Mouse (Mus musculus) left cerebral cortex, postnatal 4 days (tissue): ENCODE measurements around the gene Ccdc65. TPM values are rescaled to one million over a fixed set of nuclear protein-coding genes. Genes with fewer than 3 reads are reported as not detected.

Experiments
- total RNA-seq, 2 experiments: library from RNA; stranded (reverse); gene quantifications; 2 replicates each; pipeline ENCODE4 v1.2.3; 2021

Gene Ccdc65
- total RNA-seq, 2 experiments from 2014 or later: 9.9 to 10.3 TPM

Other genes starting within 250 kb of the Ccdc65 start
- not detected for gene OR5BS1P, start 238.3 kb upstream of the Ccdc65 start, total RNA-seq
- gene Lalba, start 225.5 kb upstream of the Ccdc65 start, total RNA-seq: not detected
- not detected for gene Olfr279, start 215.8 kb upstream of the Ccdc65 start, total RNA-seq
- gene Kansl2, start 173.9 kb upstream of the Ccdc65 start, total RNA-seq: 10 to 100 TPM; 72.2 to 77.1 TPM
- gene Ccnt1, start 137.3 kb upstream of the Ccdc65 start, total RNA-seq: 10 to 100 TPM; 51.5 to 61.1 TPM
- gene 4930415O20Rik, start 137.2 kb upstream of the Ccdc65 start, total RNA-seq: not detected
- 10 to 100 TPM; 55.1 to 56.6 TPM for gene Adcy6, start 98.1 kb upstream of the Ccdc65 start, total RNA-seq
- 100 to 1,000 TPM; 213 to 226 TPM for gene Cacnb3, start 77.4 kb upstream of the Ccdc65 start, total RNA-seq
- gene Ddx23, start 45.3 kb upstream of the Ccdc65 start, total RNA-seq: 10 to 100 TPM; 62.5 to 68.6 TPM
- 10 to 100 TPM; 46.5 to 49.7 TPM for gene Rnd1, start 30.7 kb upstream of the Ccdc65 start, total RNA-seq
- 1 to 10 TPM; 2.7 to 3.5 TPM for gene Fkbp11, start 20.0 kb downstream of the Ccdc65 start, total RNA-seq
- gene Arf3, start 55.0 kb downstream of the Ccdc65 start, total RNA-seq: 100 to 1,000 TPM; 318 to 348 TPM
- under 1 TPM; 0.36 to 0.40 TPM for gene Wnt10b, start 69.9 kb downstream of the Ccdc65 start, total RNA-seq
- not detected for gene Wnt1, start 81.7 kb downstream of the Ccdc65 start, total RNA-seq
- 100 to 1,000 TPM; 113 to 118 TPM for gene Ddn, start 101.3 kb downstream of the Ccdc65 start, total RNA-seq
- 10 to 100 TPM; 35.0 to 38.1 TPM for gene Prkag1, start 123.3 kb downstream of the Ccdc65 start, total RNA-seq
- gene Kmt2d, start 163.0 kb downstream of the Ccdc65 start, total RNA-seq: 10 to 100 TPM; 74.2 to 74.4 TPM
- 10 to 100 TPM; 18.3 to 18.4 TPM for gene Rhebl1, start 186.3 kb downstream of the Ccdc65 start, total RNA-seq
- gene Dhh, start 190.3 kb downstream of the Ccdc65 start, total RNA-seq: under 1 TPM; 0.28 to 0.36 TPM
- gene Lmbr1l, start 210.0 kb downstream of the Ccdc65 start, total RNA-seq: 10 to 100 TPM; 31.4 to 42.2 TPM
- 1,000 to 10,000 TPM; 1,107 to 1,135 TPM for gene Tuba1b, start 226.4 kb downstream of the Ccdc65 start, total RNA-seq
- gene Gm49450, start 245.3 kb downstream of the Ccdc65 start, total RNA-seq: not detected
- 1,000 to 10,000 TPM; 8,276 to 8,744 TPM for gene Tuba1a, start 245.5 kb downstream of the Ccdc65 start, total RNA-seq